Mouse (Mus musculus) natural killer cell, adult 2 months (primary cell): ENCODE results near the gene Spaar.

ENCODE experiments used
- DNase-seq, 2 experiments: peaks; one replicate each; pipeline ENCODE4 v3.0.0; 2022; ENCODE audit warnings: low spot score in 2 of 2

The Spaar gene

DNA sequence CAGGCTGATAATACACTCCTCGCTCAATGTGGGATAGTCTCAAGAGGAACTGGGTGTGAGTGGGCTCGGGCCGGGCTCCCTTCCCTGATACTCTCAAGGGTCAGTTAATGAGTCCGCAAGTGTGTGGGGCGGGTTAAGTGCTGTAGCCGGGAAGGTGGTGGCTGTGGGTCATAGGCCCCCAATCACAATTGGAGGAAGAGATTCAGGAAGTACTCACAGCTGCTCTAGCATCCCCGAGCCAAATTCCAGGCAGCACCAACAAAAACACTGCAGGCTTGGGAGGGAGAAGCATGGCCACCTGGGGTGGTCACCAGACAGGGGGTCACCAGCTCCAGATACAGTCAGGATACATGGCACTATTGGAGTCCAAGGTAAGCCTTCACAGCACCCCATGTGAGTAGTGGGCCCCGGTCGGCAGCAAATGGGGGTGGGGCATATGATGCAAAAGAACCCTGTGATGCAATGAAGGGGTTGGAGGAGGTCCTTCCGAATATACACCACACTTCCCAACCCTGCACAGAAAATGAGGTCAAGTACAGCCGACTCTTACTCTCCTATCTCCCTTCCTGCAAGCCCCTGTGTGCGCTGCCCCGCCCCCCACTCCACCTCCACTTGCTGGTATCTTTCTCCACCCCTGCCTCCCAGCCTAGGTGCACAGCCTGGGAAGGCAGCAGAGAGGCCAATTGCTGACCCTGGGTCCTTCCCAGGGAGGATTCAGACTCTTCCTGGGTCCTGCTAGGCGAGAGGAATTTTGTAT, at the start of gene Spaar:
Gene Spaar, plus strand, starts transcription at position 241 of the 757 bp plus-strand sequence.
- no peak for DNase-seq

DNA sequence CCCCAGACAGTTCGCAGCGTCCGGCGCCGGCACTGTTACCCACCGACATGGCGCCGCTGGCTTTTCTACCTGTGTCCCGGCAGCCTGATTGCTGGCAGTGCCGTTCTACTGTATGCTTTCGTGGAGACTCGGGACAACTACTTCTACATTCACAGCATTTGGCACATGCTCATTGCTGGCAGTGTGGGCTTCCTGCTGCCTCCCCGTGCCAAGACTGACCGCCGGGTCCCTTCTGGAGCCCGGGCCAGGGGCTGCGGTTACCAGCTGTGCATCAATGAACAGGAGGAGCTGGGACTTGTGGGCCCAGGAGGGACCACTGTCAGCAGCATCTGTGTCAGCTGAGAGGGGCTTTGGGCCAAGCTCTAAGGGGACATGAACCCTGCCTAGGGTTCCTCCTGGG, 39.8 kb upstream of the Spaar start:
- DNase-seq: no peak

GRCm38 (mm10) chr4:43691026-43691425, 38.8 kb upstream of the Spaar start:
- no peak for DNase-seq

GRCm38 (mm10) chr4:43693806-43694241, 36.0 kb upstream of the Spaar start:
- DNase-seq: peak; percentile 58 to 76

- no peak for DNase-seq
Measured at GRCm38 (mm10) chr4:43694439-43695248, 35.2 kb upstream of the Spaar start.

DNA sequence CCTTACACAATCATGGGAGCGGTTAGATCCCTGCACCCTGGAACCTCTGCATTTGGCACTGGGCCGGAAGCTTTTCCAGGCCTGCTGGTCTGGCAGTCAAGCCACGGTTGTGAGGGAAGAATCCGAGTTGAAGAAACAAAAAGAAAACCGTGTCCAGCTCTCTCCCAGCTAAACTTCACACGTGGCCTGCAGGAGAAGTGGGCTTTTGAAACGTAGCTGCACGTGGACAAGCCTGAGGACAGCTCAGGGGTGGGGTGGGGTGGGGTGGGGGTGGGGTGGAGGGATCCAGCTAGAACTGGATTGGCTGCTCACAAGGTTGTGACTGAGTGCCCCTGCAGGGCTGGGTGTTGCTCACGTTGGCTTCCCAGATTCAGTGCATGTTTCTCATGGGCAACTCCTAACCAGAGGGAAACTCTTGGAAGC, 34.6 kb upstream of the Spaar start:
- no peak for DNase-seq

GRCm38 (mm10) chr4:43696561-43696960, 33.3 kb upstream of the Spaar start:
- no peak for DNase-seq

DNA sequence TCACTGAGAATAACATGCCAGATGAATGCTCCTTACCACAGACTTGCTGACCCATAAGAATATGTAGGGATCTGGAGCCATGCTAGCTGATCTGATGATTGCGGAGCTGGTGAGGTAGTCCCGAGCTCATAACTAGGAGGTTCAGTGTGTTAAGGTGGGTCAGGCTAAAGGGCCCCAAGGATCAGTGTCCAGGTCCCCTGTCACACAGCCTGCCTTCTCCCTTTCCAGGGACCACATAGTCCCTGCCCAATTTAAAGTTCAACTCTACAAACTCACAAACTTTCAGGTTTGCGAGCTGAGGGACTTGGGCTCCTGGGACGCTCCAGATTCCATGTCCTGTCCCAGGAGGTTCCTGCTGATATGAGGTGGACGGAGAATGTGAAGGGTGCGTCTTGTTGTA, 29.1 kb upstream of the Spaar start, which contains the start of gene Olfr70:
Gene Olfr70, minus strand, starts transcription at position 101 of the 400 bp plus-strand sequence.
- no peak for DNase-seq

- no peak for DNase-seq
Measured at GRCm38 (mm10) chr4:43703439-43703838, 26.4 kb upstream of the Spaar start.

DNA sequence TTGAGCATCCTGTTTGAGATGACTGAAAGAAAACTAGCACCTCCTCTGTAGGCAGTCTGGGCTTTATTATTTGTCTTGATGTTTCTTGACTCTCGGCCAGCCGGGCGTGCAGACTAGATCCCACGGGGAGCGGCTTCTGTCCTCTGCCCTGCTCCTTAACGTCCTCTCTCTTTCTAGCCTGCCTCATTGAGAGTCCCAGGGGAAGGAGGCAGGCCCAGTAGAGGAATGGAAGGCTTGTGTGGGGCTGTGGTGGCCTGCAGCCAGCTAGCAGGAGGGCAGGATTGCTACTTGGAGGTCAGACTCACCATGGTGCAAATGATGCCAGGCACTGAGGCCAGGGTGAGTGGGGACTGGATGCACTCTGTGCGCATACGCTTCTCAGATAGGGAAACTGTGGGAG, 26.0 kb upstream of the Spaar start:
- no peak for DNase-seq

- DNase-seq: no peak
Measured at GRCm38 (mm10) chr4:43705991-43706390, 23.8 kb upstream of the Spaar start.

DNA sequence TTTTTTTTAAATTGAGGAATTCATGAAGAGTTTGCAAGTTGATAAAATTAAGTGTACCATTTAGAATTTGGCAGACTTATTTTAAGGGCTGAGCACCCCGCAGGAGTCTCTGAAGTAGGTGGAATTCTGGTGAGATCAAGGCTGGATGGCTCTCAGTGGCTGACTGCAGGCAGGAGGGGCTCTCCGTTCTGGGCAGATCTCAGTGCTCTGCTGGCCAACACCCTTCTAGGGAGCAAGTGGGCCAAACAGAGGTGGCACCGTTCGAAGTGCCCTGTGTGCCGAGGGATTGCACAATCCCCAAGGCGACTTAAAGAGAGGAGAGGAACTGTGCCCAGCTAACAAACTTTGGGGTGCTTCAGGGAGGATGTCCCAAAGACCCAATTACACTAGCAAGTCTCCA, 20.0 kb upstream of the Spaar start, which contains the start of gene Olfr71:
Gene Olfr71, minus strand, starts transcription at position 387 of the 400 bp plus-strand sequence.
- no peak for DNase-seq

DNA sequence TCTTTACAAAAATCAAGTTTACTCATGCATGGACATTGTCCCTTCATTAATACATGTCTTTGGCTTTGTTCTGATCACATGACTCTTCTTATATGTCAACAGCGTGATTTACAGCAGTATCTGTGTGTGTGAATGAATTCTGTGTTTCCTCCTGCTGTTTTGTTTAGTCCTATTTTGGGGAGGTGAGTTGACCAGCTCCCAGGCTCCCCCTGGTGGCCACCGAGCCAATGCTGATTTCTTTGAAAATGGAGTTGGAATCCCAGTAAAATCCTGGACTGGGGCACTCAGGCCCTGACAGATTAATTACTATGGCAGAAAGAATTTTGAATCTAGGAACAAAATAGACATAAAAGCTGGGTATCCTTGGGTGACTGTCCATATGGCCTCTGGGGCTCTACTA, 18.0 kb upstream of the Spaar start:
- peak; percentile 58 to 69 for DNase-seq

DNA sequence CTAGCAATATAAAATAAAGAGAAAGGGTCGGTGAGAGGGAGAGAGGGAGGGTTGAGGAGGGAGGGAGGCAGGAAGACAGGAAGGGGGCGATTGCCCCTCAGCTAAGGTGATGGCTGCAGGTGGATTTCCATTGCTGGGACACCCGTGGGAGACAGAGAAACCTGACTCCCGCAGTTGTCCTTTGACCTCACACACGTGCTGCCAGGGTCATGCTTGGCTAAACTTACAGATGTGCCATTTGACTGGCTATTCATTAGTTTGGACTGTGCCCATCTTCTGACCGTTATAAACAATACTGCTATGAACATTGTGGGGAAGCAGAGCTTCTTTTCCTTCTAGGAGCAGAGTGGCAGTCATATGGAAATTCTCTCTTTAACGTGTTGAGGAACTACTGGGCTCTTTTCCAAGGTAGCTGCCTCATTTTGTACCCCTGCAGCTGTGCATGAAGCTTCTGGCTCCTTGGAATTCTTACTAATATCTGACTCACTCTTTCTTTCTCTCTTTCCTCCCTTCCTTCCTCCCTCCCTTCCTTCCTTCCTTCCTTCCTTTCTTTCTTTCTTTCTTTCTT, 16.1 kb upstream of the Spaar start:
- DNase-seq: no peak

DNA sequence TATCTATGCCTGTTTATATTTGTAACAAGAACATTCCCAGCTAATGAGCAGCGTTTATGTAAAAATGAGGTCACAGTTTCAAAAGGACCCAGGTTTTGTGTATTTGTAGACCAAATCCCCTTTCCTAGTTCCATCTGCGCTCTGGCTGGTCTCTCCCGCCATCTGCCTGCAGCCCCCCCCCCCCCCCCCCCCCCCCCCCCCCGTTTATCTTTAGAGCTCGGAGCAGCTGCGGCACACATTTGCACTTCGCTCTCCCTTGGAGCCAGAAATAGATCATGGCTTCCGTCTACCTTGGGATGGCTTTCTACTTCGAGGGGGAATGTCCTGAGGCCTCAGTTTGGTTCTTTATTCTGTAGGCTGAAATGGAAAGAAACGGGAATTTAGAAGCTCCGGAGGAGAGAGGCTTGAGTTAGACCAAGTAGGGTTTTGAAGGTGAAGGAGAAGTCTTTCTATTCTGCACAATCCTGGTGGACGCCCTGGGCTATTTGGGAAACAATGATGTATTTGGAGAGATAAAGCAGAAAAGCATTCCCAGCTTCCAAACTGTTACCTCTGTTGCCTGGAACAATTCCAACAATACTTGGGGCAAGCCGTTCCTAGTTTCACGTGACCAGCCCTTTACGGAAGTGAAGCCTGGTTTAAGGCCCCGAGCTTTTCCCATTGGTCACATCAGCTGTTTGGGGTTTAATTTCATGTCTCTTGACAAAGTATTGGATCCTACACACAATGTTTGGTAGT, 9.2 kb upstream of the Spaar start:
- DNase-seq: no peak

GRCm38 (mm10) chr4:43722191-43722590, 7.6 kb upstream of the Spaar start:
- no peak for DNase-seq

GRCm38 (mm10) chr4:43724764-43725163, 5.1 kb upstream of the Spaar start:
- DNase-seq: peak in 1 of 2 experiments; percentile 11

DNA sequence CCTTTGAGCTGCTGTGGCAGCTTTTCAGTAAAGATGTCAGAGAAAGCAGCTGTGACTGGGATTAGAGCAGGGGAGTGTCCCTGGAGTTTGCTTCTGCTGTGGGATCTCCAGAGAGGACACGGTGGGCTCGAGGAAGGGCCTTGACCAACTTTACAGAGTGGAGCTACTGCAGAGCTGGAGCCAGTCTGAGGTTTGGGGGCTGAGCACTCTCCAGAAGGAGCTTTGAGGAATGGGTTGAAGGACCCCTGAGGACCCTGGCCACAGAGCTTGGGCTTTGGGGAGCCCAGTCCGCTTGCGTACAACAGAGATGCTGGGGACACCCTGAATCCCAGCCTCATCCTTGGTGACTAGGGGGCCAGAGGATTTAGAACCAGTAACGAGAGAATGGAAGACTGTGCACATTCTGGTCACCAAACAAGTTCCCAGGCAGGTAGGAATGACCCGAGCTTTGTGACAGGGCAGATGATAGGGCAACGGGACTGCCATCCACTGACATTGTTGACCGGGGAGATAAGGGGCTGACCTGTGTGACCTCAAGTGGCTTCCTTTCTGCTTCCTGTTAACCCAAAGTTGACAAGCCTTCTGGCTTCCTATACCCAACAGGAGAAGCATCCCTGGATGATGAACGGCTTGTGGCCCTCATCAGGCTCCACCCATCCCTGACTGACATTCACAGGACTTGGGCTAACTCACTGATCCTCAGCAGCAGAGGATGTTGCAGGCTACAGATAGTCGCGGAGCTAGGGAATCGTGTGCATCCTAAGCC, 3.4 kb upstream of the Spaar start:
- no peak for DNase-seq

DNA sequence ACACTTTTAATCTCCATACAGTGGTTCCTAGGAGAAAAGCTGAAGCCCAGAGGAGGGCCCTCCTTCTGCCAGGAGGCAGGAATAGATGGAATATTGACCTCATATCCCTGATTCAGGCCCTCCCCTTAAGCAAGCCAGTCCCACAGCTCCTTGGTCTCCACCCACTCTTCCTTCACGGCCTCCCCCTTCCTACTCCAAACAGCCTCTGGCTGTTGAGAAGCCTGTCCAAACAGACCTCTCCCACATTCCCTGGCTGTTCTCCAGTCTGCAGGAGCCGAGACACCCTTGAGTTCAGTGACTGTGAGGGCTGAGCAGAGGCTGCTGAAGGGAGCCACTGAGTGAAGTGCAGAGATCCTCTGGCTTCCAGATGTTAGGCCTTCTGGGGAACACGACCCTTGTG, 2.8 kb upstream of the Spaar start, which contains the start of gene Hrct1:
Gene Hrct1, plus strand, starts transcription at position 194 of the 400 bp plus-strand sequence.
- DNase-seq: no peak

DNA sequence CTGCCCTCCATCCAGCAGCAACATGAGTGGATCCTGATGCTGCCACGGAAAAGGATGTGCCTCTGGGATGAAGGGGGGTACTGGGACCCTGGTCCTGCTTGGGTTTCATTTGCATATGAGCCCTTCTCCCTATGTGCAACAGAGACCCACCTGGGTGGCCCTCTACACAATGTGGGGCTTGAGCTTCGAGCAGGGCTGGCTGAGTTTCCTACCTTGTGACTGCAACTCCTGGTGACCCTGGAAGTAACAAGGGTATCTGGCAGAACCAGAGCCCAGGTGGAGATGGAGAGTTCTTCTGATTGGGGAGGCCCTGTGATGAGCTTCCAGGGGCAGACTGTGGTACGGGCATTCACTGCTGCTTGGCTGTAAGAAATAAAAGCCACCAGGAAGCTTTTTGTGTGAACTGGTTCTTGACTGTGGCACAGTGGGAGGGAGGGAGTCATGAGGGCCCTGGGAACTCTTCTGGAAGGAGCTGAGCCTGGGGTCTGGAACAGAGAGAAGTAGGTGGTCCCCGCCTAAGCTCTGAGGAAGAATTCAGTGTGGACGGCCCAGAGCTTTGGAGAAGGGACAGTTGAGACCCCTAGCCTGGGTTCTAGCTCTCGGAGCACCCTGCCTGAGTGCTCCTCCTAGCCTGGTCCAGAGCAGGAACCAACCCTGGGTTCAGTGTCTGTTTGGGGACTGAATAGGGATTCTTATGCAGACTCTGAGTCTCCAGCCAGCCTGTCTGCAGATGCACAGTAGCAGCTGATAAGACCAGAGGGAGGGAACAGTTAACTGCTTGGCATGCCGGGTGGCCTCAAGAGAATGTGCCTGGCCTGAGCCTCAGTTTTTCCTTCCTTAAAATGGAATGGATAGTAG, 1.9 kb upstream of the Spaar start:
- DNase-seq: no peak
